In genomic region chr15:86105345-86105697, GRCm38 (mm10) we compare ENCODE assay signal across 13 mouse cellular contexts. TPM values are rescaled to one million over a fixed set of nuclear protein-coding genes. Genes with fewer than 3 reads are reported as not detected.
DNase-seq lines count a peak whose midpoint lies in the region; ATAC-seq and TF ChIP-seq lines count a peak whose summit lies in the region.
"Had no signal": no experiment of that assay in that cellular context is flagged by ENCODE, and none has a peak within 500 bp of the region (broad histone marks: within the 10 kb centered on the region; RNA-seq: fewer than 3 reads in every experiment).

No protein-coding gene starts in this region.

- TF ChIP-seq POLR2A in thymus, adult 2 months (IDR thresholded peaks at IDR 0.05; ENCODE audit: control insufficient read depth, extremely low read depth, insufficient read depth, low read length, poor library complexity) = no peak
- TF ChIP-seq POLR2A in lung, adult 2 months (IDR thresholded peaks at IDR 0.05; ENCODE audit: borderline replicate concordance, extremely low read depth, low read depth, low read length) = no peak

- H3K9ac ChIP-seq in heart, embryonic 14.5 days (ENCODE audit: low read length) = no peak overlapping the region
- H3K9ac ChIP-seq in liver, embryonic 11.5 days (ENCODE audit: low read depth, low read length) = peak overlapping the region; percentile 61
- H3K9ac ChIP-seq in hindbrain, embryonic 13.5 days = no peak overlapping the region
- H3K9ac ChIP-seq: embryonic facial prominence, embryonic 12.5 days had no signal

- H3K4me3 ChIP-seq in heart, embryonic 14.5 days (ENCODE audit: control insufficient read depth in 1 of 2, insufficient read depth in 1 of 2, low read depth in 1 of 2, low read length in 2 of 2) = no peak overlapping the region
- H3K4me3 ChIP-seq in liver, embryonic 11.5 days (ENCODE audit: low read depth, low read length) = no peak overlapping the region
- no peak overlapping the region for H3K4me3 ChIP-seq in thymus, adult 2 months (ENCODE audit: control insufficient read depth, insufficient read depth, low read length)
- no peak overlapping the region for H3K4me3 ChIP-seq in lung, adult 2 months (replicated peaks; ENCODE audit: extremely low read depth, low read depth, low read length)
- H3K4me3 ChIP-seq in hindbrain, embryonic 13.5 days = no peak overlapping the region
- H3K4me3 ChIP-seq: embryonic facial prominence, embryonic 12.5 days; limb, embryonic 10.5 days; myocyte had no signal

- TF ChIP-seq CTCF in thymus, adult 2 months (IDR thresholded peaks at IDR 0.05; ENCODE audit: borderline replicate concordance, control insufficient read depth, extremely low read depth, insufficient read depth, low read length, poor library complexity) = no peak
- TF ChIP-seq CTCF in lung, adult 2 months (IDR thresholded peaks at IDR 0.05; ENCODE audit: insufficient read depth, low read length) = no peak

- H3K36me3 ChIP-seq in heart, embryonic 14.5 days (ENCODE audit: control insufficient read depth, insufficient read depth, low read length) = peaks cover 35% of the 10 kb centered on the region
- H3K36me3 ChIP-seq in liver, embryonic 11.5 days (ENCODE audit: control insufficient read depth, insufficient read depth, low read length) = no peaks in the 10 kb centered on the region; the same call in 1 of the 2 replicates
- H3K36me3 ChIP-seq in thymus, adult 2 months (ENCODE audit: control insufficient read depth, insufficient read depth, low read length) = no peaks in the 10 kb centered on the region
- peaks cover 44% of the 10 kb centered on the region for H3K36me3 ChIP-seq in hindbrain, embryonic 13.5 days

- 35% methylated on average over 7 of the region's 7 CpGs for WGBS in heart, embryonic 14.5 days
- 42% methylated on average over 7 of the region's 7 CpGs for WGBS in liver, embryonic 11.5 days
- WGBS in thymus, adult 2 months = 96% methylated on average over 7 of the region's 7 CpGs
- 85% methylated on average over 7 of the region's 7 CpGs for WGBS in lung, adult 2 months
- WGBS in hindbrain, embryonic 13.5 days = 88% methylated on average over 7 of the region's 7 CpGs

- H3K4me1 ChIP-seq in heart, embryonic 14.5 days (ENCODE audit: control insufficient read depth in 2 of 2, insufficient read depth in 2 of 2, low read length in 2 of 2) = peaks cover 46 to 60% of the 10 kb centered on the region in 2 experiments
- H3K4me1 ChIP-seq in liver, embryonic 11.5 days (replicated peaks; ENCODE audit: control insufficient read depth, insufficient read depth, low read length) = peaks cover 51% of the 10 kb centered on the region
- H3K4me1 ChIP-seq in thymus, adult 2 months (replicated peaks; ENCODE audit: control insufficient read depth, insufficient read depth, low read length) = peaks cover 5% of the 10 kb centered on the region
- H3K4me1 ChIP-seq in lung, adult 2 months (ENCODE audit: control insufficient read depth, insufficient read depth, low read length) = no peaks in the 10 kb centered on the region
- peaks cover 43% of the 10 kb centered on the region for H3K4me1 ChIP-seq in hindbrain, embryonic 13.5 days (replicated peaks)
- H3K4me1 ChIP-seq: embryonic facial prominence, embryonic 12.5 days had no signal

- peak overlapping the region; percentile 35 to 68 for H3K27ac ChIP-seq in heart, embryonic 14.5 days (replicated peaks in 1 of 2; ENCODE audit: control insufficient read depth in 1 of 2, insufficient read depth in 1 of 2, low read depth in 2 of 2, low read length in 2 of 2)
- peak overlapping the region; percentile 98 for H3K27ac ChIP-seq in liver, embryonic 11.5 days (ENCODE audit: low read depth, low read length)
- no peak overlapping the region for H3K27ac ChIP-seq in thymus, adult 2 months (ENCODE audit: control insufficient read depth, insufficient read depth, low read length)
- H3K27ac ChIP-seq in hindbrain, embryonic 13.5 days = no peak overlapping the region
- H3K27ac ChIP-seq: embryonic facial prominence, embryonic 12.5 days; limb, embryonic 10.5 days had no signal

- peak; percentile 11; the same call in 1 of the 2 replicates for ATAC-seq in heart, embryonic 14.5 days (ENCODE audit: insufficient number of reproducible peaks, insufficient read depth, low FRiP score, low read depth)
- peak; percentile 96 for ATAC-seq in liver, embryonic 11.5 days (replicated peaks; ENCODE audit: low FRiP score)
- ATAC-seq in hindbrain, embryonic 13.5 days (ENCODE audit: low FRiP score) = no peak

- peak overlapping the region; percentile 12 for H3K4me2 ChIP-seq in heart, embryonic 14.5 days (ENCODE audit: low read length)
- peak overlapping the region; percentile 56 for H3K4me2 ChIP-seq in liver, embryonic 11.5 days
- no peak overlapping the region for H3K4me2 ChIP-seq in hindbrain, embryonic 13.5 days
- H3K4me2 ChIP-seq: embryonic facial prominence, embryonic 12.5 days had no signal

- DNase-seq in heart, postnatal 4 days = no peak
- DNase-seq in c-Kit-positive CD71-positive TER-119-positive erythroid progenitor cells, embryonic 14.5 days (ENCODE audit: low spot score) = peak; percentile 92
- no peak for DNase-seq in liver, embryonic 11.5 days (ENCODE audit: low spot score)
- DNase-seq in spleen, postnatal 4 days (ENCODE audit: low spot score in 2 of 2) = peak; percentile 81 to 83
- no peak for DNase-seq in thymus, adult 2 months
- no peak for DNase-seq in lung, adult 2 months
- DNase-seq: adrenal gland, postnatal 14 days; cerebellum, adult 8-10 months had no signal

- no peaks in the 10 kb centered on the region for H3K9me3 ChIP-seq in heart, embryonic 14.5 days (ENCODE audit: control insufficient read depth, low read length)
- H3K9me3 ChIP-seq in liver, embryonic 11.5 days (ENCODE audit: control insufficient read depth, low read length) = no peaks in the 10 kb centered on the region
- H3K9me3 ChIP-seq in hindbrain, embryonic 13.5 days = no peaks in the 10 kb centered on the region
- H3K9me3 ChIP-seq: embryonic facial prominence, embryonic 12.5 days; limb, embryonic 10.5 days had no signal

- no peaks in the 10 kb centered on the region for H3K27me3 ChIP-seq in heart, embryonic 14.5 days (ENCODE audit: control insufficient read depth, insufficient read depth, low read length)
- no peaks in the 10 kb centered on the region for H3K27me3 ChIP-seq in liver, embryonic 11.5 days (replicated peaks; ENCODE audit: control insufficient read depth, insufficient read depth, low read length)
- no peaks in the 10 kb centered on the region for H3K27me3 ChIP-seq in thymus, adult 2 months (ENCODE audit: control insufficient read depth, insufficient read depth, low read length)
- no peaks in the 10 kb centered on the region for H3K27me3 ChIP-seq in hindbrain, embryonic 13.5 days
- H3K27me3 ChIP-seq: embryonic facial prominence, embryonic 12.5 days had no signal

RNA-seq across cellular contexts. Expression of gene Gramd4, which starts 47.8 kb away (rescaled TPM):
- 9.7 and 10.9 TPM in 2 replicates for polyA plus RNA-seq in heart, embryonic 14.5 days (2014; fragmentation: Nextera tagmentation; extraction: Ambion mirVana)
- 10 to 100 TPM; 30.1 to 33.6 TPM for total RNA-seq in heart, postnatal 4 days (2021)
- polyA plus RNA-seq in liver, embryonic 11.5 days (2014; fragmentation: Nextera tagmentation; extraction: Ambion mirVana) = 12.6 and 13.9 TPM in 2 replicates
- polyA plus RNA-seq in thymus, adult 2 months (2012; rRNA removed) = 35.1 and 37.1 TPM in 2 replicates
- 21.5 and 24.4 TPM in 2 replicates for polyA plus RNA-seq in lung, adult 2 months (2012; rRNA removed)
- polyA plus RNA-seq in hindbrain, embryonic 13.5 days (2015; fragmentation: Nextera tagmentation; extraction: Ambion mirVana) = 33.9 and 36.4 TPM in 2 replicates

Comparison
In these comparisons a context has a peak if more than half of its experiments do, and no peak if none do; other contexts are left out.
1. H3K27ac ChIP-seq: peak in heart, embryonic 14.5 days (2 of 2) and liver, embryonic 11.5 days (single experiment); none in thymus, adult 2 months (single experiment) and hindbrain, embryonic 13.5 days (single experiment).
2. DNase-seq: peak in c-Kit-positive CD71-positive TER-119-positive erythroid progenitor cells, embryonic 14.5 days (single experiment) and spleen, postnatal 4 days (2 of 2); none in heart, postnatal 4 days (single experiment), liver, embryonic 11.5 days (single experiment), thymus, adult 2 months (single experiment) and lung, adult 2 months (single experiment).